Mouse (Mus musculus) CH12.LX (cell line): Measurements from ENCODE around the gene Zfp276.

Source experiments
- CHD1 ChIP-seq: IDR thresholded peaks from 2 replicates; pipeline ENCODE4 v1.6.1; 2012; ENCODE audit warnings: low read depth, low read length, improper control_type of control experiment, inconsistent platforms
- CTCF ChIP-seq, 2 experiments: IDR thresholded peaks in 1 of 2; conservative IDR thresholded peaks in 1 of 2; 2 replicates each; pipeline ENCODE4 v1.5.1; 2011 to 2012; ENCODE audit warnings: low read depth in 2 of 2, low read length in 2 of 2, improper control_type of control experiment in 1 of 2, inconsistent platforms in 1 of 2, mild to moderate bottlenecking in 1 of 2, moderate library complexity in 1 of 2
- EP300 ChIP-seq: IDR thresholded peaks from 2 replicates; pipeline ENCODE4 v1.6.1; 2011; ENCODE audit warnings: low read length, improper control_type of control experiment
- KAT2A ChIP-seq: IDR thresholded peaks from 2 replicates; pipeline ENCODE4 v1.6.1; 2012; ENCODE audit warnings: low read length, improper control_type of control experiment, inconsistent platforms; ENCODE audit not compliant: insufficient replicate concordance
- NELFE ChIP-seq: IDR thresholded peaks from 2 replicates; pipeline ENCODE4 v1.6.1; 2011; ENCODE audit warnings: low read depth, low read length, improper control_type of control experiment
- POLR2A ChIP-seq: IDR thresholded peaks from 2 replicates; pipeline ENCODE4 v1.6.1; 2011; ENCODE audit warnings: low read depth, mild to moderate bottlenecking, improper control_type of control experiment, low read length
- SMC3 ChIP-seq: IDR thresholded peaks from 2 replicates; pipeline ENCODE4 v1.6.1; 2011; ENCODE audit warnings: low read depth, low read length, improper control_type of control experiment
- USF2 ChIP-seq: conservative IDR thresholded peaks from 2 replicates; pipeline ENCODE4 v1.6.1; 2011; ENCODE audit warnings: low read depth, low read length, improper control_type of control experiment

- TF ChIP-seq SMC3 (no peak), POLR2A (no peak), USF2 (no peak), CTCF (conservative IDR thresholded peaks at IDR 0.05 in 1 of 2, IDR thresholded peaks at IDR 0.05 in 1 of 2; ENCODE audit: low read depth in 2 of 2, low read length in 2 of 2) (no peak), EP300 (no peak), NELFE (no peak), KAT2A (no peak), CHD1 (no peak)
These were observed 3.1 kb downstream of the Zfp276 start for GRCm38 (mm10) chr8:123257114-123257513.
